Mouse (Mus musculus) urinary bladder, postnatal 36 days (tissue): ENCODE measurements around the gene Slc2a1.

Source experiments
- DNase-seq, 2 experiments: peaks; one replicate each; pipeline ENCODE4 v3.0.0; 2022; ENCODE audit warnings: low spot score in 2 of 2, mixed read lengths in 1 of 2

Slc2a1 gene

GRCm38 (mm10) chr4:119098216-119099210, 10.0 kb upstream of the Slc2a1 start:
- DNase-seq = no peak

- DNase-seq = no peak
Observed at GRCm38 (mm10) chr4:119101392-119101791, 7.1 kb upstream of the Slc2a1 start.

GRCm38 (mm10) chr4:119102350-119103126, 6.0 kb upstream of the Slc2a1 start:
- DNase-seq = peak in 1 of 2 experiments; percentile 16

DNA sequence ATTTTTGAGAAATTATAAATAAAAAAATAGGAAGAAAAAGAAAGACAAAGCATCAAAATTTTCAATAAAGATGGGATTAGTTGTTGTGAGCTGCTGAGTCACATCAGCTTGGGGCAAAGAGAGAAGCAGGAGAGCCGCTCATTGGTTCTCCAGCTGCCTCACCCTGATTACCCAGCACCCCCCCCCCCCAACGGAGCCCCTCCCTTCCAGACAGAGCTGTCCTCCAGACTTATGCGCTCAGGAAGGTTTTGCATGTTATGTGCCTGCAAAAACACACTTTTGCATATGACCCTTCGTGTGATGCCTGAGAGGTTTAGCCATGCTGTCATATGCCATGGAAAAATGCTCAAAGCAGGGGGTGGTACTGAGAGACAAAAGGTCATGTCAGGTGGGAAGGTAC, 3.7 kb upstream of the Slc2a1 start:
- DNase-seq = no peak

GRCm38 (mm10) chr4:119105704-119106103, 2.8 kb upstream of the Slc2a1 start:
- peak; percentile 64 to 80 for DNase-seq

- DNase-seq = no peak
Observed at GRCm38 (mm10) chr4:119107867-119108266, 644 bp upstream of the Slc2a1 start.

GRCm38 (mm10) chr4:119109640-119110039, 1.1 kb downstream of the Slc2a1 start:
- DNase-seq = no peak

- no peak for DNase-seq
Observed at GRCm38 (mm10) chr4:119110512-119110911, 2.0 kb downstream of the Slc2a1 start.

GRCm38 (mm10) chr4:119111410-119111809, 2.9 kb downstream of the Slc2a1 start:
- DNase-seq = no peak

GRCm38 (mm10) chr4:119112256-119112885, 3.9 kb downstream of the Slc2a1 start:
- DNase-seq = no peak

DNA sequence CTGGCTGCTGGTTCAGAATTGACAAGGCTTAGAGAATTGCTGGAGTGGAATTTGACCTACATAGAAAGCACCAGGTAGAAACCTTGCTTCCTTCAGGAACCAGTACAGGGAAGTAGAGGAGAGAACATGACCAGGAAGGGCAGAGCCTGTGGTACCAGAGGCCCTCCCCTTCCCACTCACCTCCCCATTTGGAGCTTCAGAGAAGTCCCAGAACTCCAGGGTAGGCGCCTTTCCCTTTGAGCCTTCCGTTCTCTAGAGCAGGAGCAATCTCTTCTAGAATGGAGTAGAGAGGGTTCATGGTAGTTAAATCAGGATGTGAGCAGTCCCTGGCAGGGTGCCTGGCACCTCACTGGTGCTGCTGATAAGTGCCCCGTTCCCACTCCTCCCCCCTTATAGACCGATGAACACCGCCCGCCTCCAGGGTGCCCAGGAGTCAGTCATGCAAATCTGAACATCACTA, 7.1 kb downstream of the Slc2a1 start:
- no peak for DNase-seq

DNA sequence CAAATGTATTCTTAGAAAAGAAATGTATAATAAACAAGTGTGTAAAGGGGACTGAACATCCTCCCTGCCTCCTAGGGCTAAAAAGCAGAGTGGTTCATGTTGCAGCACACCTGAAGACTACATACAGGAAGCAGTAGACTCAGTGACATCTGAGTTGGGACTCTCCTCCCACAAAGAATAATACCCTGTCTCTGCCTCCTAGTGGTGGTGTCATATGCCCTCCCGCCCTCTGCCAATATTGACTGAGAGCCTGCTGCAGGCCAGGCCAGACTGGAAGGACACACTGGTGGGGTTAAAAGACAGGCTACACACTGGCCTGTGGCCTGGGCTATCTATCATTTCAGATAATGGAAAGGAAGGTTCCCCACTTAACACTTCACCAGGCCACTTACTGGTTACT, 7.8 kb downstream of the Slc2a1 start:
- no peak for DNase-seq

DNA sequence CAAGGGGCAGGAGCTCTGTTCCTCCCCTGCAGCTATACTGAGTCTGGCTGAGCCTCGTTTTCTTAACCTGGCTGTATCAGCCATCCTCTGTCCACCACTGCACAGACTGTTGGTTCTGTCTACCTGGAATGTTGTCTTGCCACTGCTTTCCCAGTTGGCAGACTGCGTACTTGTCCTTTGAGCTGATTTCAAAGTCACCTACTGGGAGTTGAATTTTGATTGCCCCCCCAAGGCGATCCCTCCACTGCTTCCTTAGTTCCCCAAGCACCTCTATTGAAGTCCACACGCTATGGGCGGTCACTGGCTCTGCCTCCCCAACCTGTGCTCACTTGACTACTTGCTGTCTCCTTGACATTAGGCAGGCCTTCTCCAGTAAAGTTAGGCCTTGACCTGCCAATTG, 9.1 kb downstream of the Slc2a1 start:
- DNase-seq = no peak

DNA sequence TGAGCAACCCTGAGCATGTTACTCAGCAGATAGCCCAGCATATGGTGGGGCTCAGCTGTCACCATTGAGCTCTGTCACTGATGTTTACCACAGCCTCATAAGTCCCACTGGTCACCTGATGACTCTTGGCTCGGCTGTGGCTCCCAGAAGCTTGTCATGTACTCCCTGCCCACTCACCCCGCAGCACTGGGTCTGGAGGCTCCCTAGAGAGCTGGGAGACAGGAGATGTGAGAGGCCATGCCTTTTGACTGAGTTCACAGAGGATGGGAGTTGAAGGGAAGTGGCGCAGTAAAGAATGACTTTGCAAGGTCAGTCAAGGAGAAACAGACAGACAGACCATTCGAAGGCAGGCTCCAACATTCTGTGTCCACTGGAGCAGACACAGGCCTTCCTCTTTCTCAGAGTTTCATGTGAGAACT, 10.2 kb downstream of the Slc2a1 start:
- DNase-seq = no peak

DNA sequence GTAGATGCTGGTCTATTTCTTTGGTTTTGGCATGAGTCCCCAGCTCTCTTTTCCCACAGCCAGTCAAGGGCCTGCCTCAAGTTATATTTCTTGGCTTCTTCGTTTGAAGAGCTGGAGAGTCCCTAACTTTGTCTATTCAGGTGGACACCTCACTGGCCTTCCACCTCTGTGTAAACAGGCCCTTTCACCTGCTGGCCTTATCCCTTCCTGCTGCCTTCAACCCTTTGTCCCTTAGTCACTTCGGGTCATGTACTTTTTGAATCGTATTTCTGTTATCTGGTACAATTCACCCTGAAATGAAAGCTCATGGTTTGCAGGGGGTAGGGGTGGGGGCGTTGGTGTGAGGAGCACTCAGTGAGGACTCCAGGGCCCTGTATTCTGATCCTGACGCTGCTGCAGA, 10.8 kb downstream of the Slc2a1 start:
- DNase-seq = no peak

- DNase-seq = peak; percentile 49 to 63
Observed at GRCm38 (mm10) chr4:119120095-119120494, 11.6 kb downstream of the Slc2a1 start.

DNA sequence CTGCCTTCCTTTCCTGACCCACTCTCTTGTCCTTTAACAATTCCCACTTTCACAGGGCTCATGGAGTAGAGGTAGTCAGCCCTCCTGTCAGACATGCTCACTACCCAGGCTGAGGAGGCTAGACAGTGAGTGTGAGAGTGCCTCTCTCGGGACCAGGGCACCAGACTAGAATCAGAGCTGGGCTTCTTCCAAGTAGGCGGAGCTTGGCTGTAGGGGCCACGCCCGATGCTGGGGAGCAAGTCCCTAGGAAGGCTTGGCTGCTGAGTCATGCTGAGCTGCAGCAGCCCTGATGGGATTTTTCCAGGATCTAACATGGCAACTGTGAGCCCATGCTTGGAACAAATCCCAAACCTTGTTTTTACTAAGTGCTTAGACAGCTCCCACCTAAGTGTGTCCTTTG, 12.7 kb downstream of the Slc2a1 start:
- DNase-seq = peak; percentile 83 to 86

- no peak for DNase-seq
Observed at GRCm38 (mm10) chr4:119124771-119125273, 16.3 kb downstream of the Slc2a1 start.

DNA sequence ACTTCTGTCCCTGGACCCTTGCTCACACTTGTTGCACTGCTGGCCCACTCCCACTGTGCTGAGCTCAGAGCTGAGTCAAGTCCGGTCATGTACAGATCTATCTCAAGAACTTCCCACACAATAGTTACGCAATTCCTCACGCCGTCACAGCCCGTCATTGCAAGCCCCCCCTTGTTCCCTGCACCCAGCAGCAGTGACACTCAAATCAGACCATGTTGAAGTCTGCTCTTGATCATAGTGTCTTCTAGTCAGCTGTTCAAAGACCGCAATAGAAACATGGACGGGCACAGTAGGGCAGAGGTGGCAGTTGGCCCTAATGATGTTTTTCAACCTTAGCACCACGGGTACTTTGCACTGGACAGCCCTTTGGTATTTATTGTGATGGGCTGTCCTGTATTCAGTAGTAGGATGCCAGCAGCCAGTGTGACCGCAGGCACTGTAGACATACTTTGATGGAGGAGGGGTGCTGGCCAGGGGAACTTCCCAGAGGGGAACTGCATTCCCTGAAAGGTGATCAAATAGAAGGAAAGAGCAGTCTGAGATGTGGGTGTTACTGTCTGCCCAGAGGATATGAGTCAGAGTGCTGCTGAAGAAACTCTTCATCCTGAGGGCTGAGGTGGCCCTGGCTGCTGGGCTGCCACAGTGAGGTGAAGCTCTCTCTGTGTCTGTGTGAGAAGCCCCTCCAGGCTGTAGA, 17.2 kb downstream of the Slc2a1 start:
- peak in 1 of 2 experiments; percentile 47 for DNase-seq

DNA sequence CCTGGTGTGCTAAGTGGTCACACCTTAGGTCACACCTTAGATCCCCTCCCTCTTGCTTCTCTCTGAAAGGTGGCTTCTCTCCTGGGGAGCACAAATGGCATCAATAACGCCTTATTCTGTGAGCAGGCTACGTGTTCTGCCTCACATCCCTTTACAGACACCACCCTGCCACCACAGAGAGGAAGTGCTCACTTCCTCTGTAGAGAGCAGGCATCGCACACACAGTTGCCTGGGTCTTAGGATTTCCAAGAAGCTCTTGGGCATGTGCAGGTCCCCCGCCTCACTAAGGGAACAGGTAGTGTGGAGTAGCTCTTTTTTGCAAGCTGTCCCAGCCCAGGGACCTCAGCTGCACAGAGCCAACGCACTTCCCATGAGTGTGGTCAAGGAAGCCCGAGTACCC, 18.7 kb downstream of the Slc2a1 start:
- no peak for DNase-seq

GRCm38 (mm10) chr4:119128547-119128946, 20.0 kb downstream of the Slc2a1 start:
- DNase-seq = no peak
